Mouse (Mus musculus): ENCODE measurements around the gene Sh3d21. TPM values are rescaled to one million over a fixed set of nuclear protein-coding genes. Genes with fewer than 3 reads are reported as not detected.

Gene Sh3d21
- total RNA-seq, 2 experiments from 2014 or later: 0.62 to 1.0 TPM

GRCm38 (mm10) chr4:126148161-126148961 lies 14.9 kb downstream of the Sh3d21 start:
- no peak for DNase-seq (ENCODE audit: extremely low spot score in 1 of 2, low spot score in 1 of 2)

GRCm38 (mm10) chr4:126147533-126148160 lies 15.6 kb downstream of the Sh3d21 start, which contains the start of gene Eva1b:
TSS of gene Eva1b (plus strand) at chr4:126147744.
- no peak for DNase-seq (ENCODE audit: extremely low spot score in 1 of 2, low spot score in 1 of 2)

GRCm38 (mm10) chr4:126146974-126147532 lies 16.2 kb downstream of the Sh3d21 start:
- no peak for DNase-seq (ENCODE audit: extremely low spot score in 1 of 2, low spot score in 1 of 2)

- no peak for DNase-seq (ENCODE audit: extremely low spot score in 1 of 2, low spot score in 1 of 2)
Measured at GRCm38 (mm10) chr4:126145396-126145795, 17.9 kb downstream of the Sh3d21 start.

GRCm38 (mm10) chr4:126141021-126141420 lies 22.3 kb downstream of the Sh3d21 start:
- DNase-seq (ENCODE audit: extremely low spot score in 1 of 2, low spot score in 1 of 2): no peak

GRCm38 (mm10) chr4:126137773-126138172 lies 25.5 kb downstream of the Sh3d21 start:
- no peak for DNase-seq (ENCODE audit: extremely low spot score in 1 of 2, low spot score in 1 of 2)

- no peak for DNase-seq (ENCODE audit: extremely low spot score in 1 of 2, low spot score in 1 of 2)
Measured at GRCm38 (mm10) chr4:126134639-126135038, 28.7 kb downstream of the Sh3d21 start.

- no peak for DNase-seq (ENCODE audit: extremely low spot score in 1 of 2, low spot score in 1 of 2)
Measured at GRCm38 (mm10) chr4:126134236-126134635, 29.1 kb downstream of the Sh3d21 start.

- DNase-seq (ENCODE audit: extremely low spot score in 1 of 2, low spot score in 1 of 2): no peak
Measured at GRCm38 (mm10) chr4:126132636-126133264, 30.5 kb downstream of the Sh3d21 start.

- peak in 1 of 2 experiments; percentile 37 for DNase-seq (ENCODE audit: extremely low spot score in 1 of 2, low spot score in 1 of 2)
Measured at GRCm38 (mm10) chr4:126131290-126132121, 31.8 kb downstream of the Sh3d21 start.

GRCm38 (mm10) chr4:126130502-126130901 lies 32.8 kb downstream of the Sh3d21 start:
- no peak for DNase-seq (ENCODE audit: extremely low spot score in 1 of 2, low spot score in 1 of 2)

GRCm38 (mm10) chr4:126123309-126124040 lies 39.8 kb downstream of the Sh3d21 start:
- DNase-seq (ENCODE audit: extremely low spot score in 1 of 2, low spot score in 1 of 2): no peak

GRCm38 (mm10) chr4:126120506-126120905 lies 42.8 kb downstream of the Sh3d21 start:
- no peak for DNase-seq (ENCODE audit: extremely low spot score in 1 of 2, low spot score in 1 of 2)

GRCm38 (mm10) chr4:126120052-126120451 lies 43.2 kb downstream of the Sh3d21 start:
- DNase-seq (ENCODE audit: extremely low spot score in 1 of 2, low spot score in 1 of 2): no peak

GRCm38 (mm10) chr4:126119051-126119450 lies 44.2 kb downstream of the Sh3d21 start:
- no peak for DNase-seq (ENCODE audit: extremely low spot score in 1 of 2, low spot score in 1 of 2)

- DNase-seq (ENCODE audit: extremely low spot score in 1 of 2, low spot score in 1 of 2): peak in 1 of 2 experiments; percentile 32
Measured at GRCm38 (mm10) chr4:126118651-126119050, 44.6 kb downstream of the Sh3d21 start.

GRCm38 (mm10) chr4:126117116-126117515 lies 46.2 kb downstream of the Sh3d21 start:
- no peak for DNase-seq (ENCODE audit: extremely low spot score in 1 of 2, low spot score in 1 of 2)

GRCm38 (mm10) chr4:126115871-126116521 lies 47.3 kb downstream of the Sh3d21 start:
- DNase-seq (ENCODE audit: extremely low spot score in 1 of 2, low spot score in 1 of 2): no peak

GRCm38 (mm10) chr4:126115411-126115810 lies 47.9 kb downstream of the Sh3d21 start:
- DNase-seq (ENCODE audit: extremely low spot score in 1 of 2, low spot score in 1 of 2): no peak
